Mouse (Mus musculus) intestine, embryonic 16.5 days (tissue): ENCODE data around the gene E030018B13Rik. TPM values are rescaled to one million over a fixed set of nuclear protein-coding genes. Genes with fewer than 3 reads are reported as not detected.

ENCODE experiments used
- ATAC-seq: fragments of 200-750 bp; cut with Nextera tagmentation; 2 replicates; pipeline ENCODE4 v1.8.0; 2017; ENCODE audit warnings: moderate TSS enrichment, moderate library complexity
- H3K27ac ChIP-seq: fragments of 300-500 bp; sonication (generic); 2 replicates; pipeline ENCODE4 v1.5.1; 2014; ENCODE audit warnings: mild to moderate bottlenecking, low read length
- H3K27me3 ChIP-seq: fragments of 300-500 bp; sonication (generic); replicated peaks from 2 replicates; pipeline ENCODE4 v1.6.1; 2014; ENCODE audit warnings: low read length, control low read depth, mixed read lengths; ENCODE audit not compliant: control insufficient read depth, insufficient read depth
- H3K36me3 ChIP-seq: fragments of 300-500 bp; sonication (generic); 2 replicates; pipeline ENCODE4 v1.6.1; 2014; ENCODE audit warnings: low read length, control low read depth; ENCODE audit not compliant: control insufficient read depth, insufficient read depth
- H3K4me1 ChIP-seq: fragments of 300-500 bp; sonication (generic); 2 replicates; pipeline ENCODE4 v1.6.1; 2014; ENCODE audit warnings: low read length, control low read depth, mixed read lengths; ENCODE audit not compliant: control insufficient read depth, insufficient read depth
- H3K4me2 ChIP-seq: fragments of 300-500 bp; sonication (generic); 2 replicates; pipeline ENCODE4 v1.6.1; 2014; ENCODE audit warnings: low read depth, low read length, control low read depth
- H3K4me3 ChIP-seq: fragments of 300-500 bp; sonication (generic); 2 replicates; pipeline ENCODE4 v1.5.1; 2014; ENCODE audit warnings: mild to moderate bottlenecking, low read length
- H3K9ac ChIP-seq: fragments of 300-500 bp; sonication (generic); 2 replicates; pipeline ENCODE4 v1.6.1; 2014; ENCODE audit warnings: low read depth, low read length
- H3K9me3 ChIP-seq: fragments of 300-500 bp; sonication (generic); 2 replicates; pipeline ENCODE4 v1.6.1; 2016; ENCODE audit warnings: low read length, control low read depth; ENCODE audit not compliant: control insufficient read depth
- WGBS: fragments of 180-500 bp; shearing (Covaris S2); extraction: QIAGEN DNeasy Blood & Tissue Kit; methylation state at CpG from one replicate; pipeline ENCODE4 v1.1.7; 2014; 5-methylcytosine and 5-hydroxymethylcytosine counted together
- polyA plus RNA-seq: library from polyadenylated mRNA; unstranded; fragments of >200 nt; fragmentation: Nextera tagmentation; extraction: Ambion mirVana; gene quantifications from 2 replicates; pipeline ENCODE4 v1.2.1, GENCODE M21; 2015

E030018B13Rik gene
- polyA plus RNA-seq, 1 experiment from 2014 or later = not detected

- Histone ChIP-seq H3K27me3 (no peaks in the 10 kb centered on the region), H3K9me3 (no peaks in the 10 kb centered on the region), H3K4me1 (peaks cover 23% of the 10 kb centered on the region), H3K36me3 (0 out of 2 replicates have a peak, but pooled peaks cover 3% of the 10 kb centered on the region), H3K9ac (no peak overlapping the region), H3K4me2 (no peak overlapping the region), H3K4me3 (no peak overlapping the region), H3K27ac (no peak overlapping the region)
- 81% methylated on average over 3 of the region's 3 CpGs for WGBS
- ATAC-seq = no peak
Measured at GRCm38 (mm10) chr7:63895223-63895622, 21.4 kb upstream of the E030018B13Rik start.

- H3K27ac ChIP-seq = peak overlapping the region; percentile 93
- peak overlapping the region; percentile 68 for H3K9ac ChIP-seq
- H3K4me3 ChIP-seq = peak overlapping the region; percentile 42
- H3K27me3 ChIP-seq = no peaks in the 10 kb centered on the region
- H3K9me3 ChIP-seq = no peaks in the 10 kb centered on the region
- no peaks in the 10 kb centered on the region for H3K36me3 ChIP-seq
- peaks cover 23% of the 10 kb centered on the region for H3K4me1 ChIP-seq
- H3K4me2 ChIP-seq = peak overlapping the region; percentile 70
- ATAC-seq = peak; percentile 17
- 19% methylated on average over 17 of the region's 17 CpGs for WGBS
Measured at GRCm38 (mm10) chr7:63896276-63896967, 20.2 kb upstream of the E030018B13Rik start.

GRCm38 (mm10) chr7:63896968-63897468, 19.6 kb upstream of the E030018B13Rik start:
- H3K36me3 ChIP-seq = no peaks in the 10 kb centered on the region
- H3K27me3 ChIP-seq = no peaks in the 10 kb centered on the region
- peak overlapping the region; percentile 93 for H3K27ac ChIP-seq
- no peaks in the 10 kb centered on the region for H3K9me3 ChIP-seq
- peak overlapping the region; percentile 42 for H3K4me3 ChIP-seq
- ATAC-seq = peak; percentile 97
- under 1% methylated on average over 22 of the region's 22 CpGs for WGBS
- peak overlapping the region; percentile 70 for H3K4me2 ChIP-seq
- peaks cover 23% of the 10 kb centered on the region for H3K4me1 ChIP-seq
- peak overlapping the region; percentile 68 for H3K9ac ChIP-seq

- peak overlapping the region; percentile 68 for H3K9ac ChIP-seq
- H3K27ac ChIP-seq = peak overlapping the region; percentile 93
- no peaks in the 10 kb centered on the region for H3K36me3 ChIP-seq
- peak overlapping the region; percentile 70 for H3K4me2 ChIP-seq
- peaks cover 24% of the 10 kb centered on the region for H3K4me1 ChIP-seq
- no peak for ATAC-seq
- H3K9me3 ChIP-seq = no peaks in the 10 kb centered on the region
- whole genome bisulfite sequencing = 35% methylated on average over 3 of the region's 3 CpGs
- H3K27me3 ChIP-seq = no peaks in the 10 kb centered on the region
- peak overlapping the region; percentile 42; the same call in 1 of the 2 replicates for H3K4me3 ChIP-seq
Measured at GRCm38 (mm10) chr7:63897655-63898054, 19.0 kb upstream of the E030018B13Rik start.

- Histone ChIP-seq H3K4me3 (no peak overlapping the region), H3K9me3 (no peaks in the 10 kb centered on the region), H3K9ac (no peak overlapping the region), H3K4me1 (peaks cover 30% of the 10 kb centered on the region), H3K27me3 (no peaks in the 10 kb centered on the region), H3K4me2 (no peak overlapping the region), H3K36me3 (no peaks in the 10 kb centered on the region), H3K27ac (no peak overlapping the region)
- no peak for ATAC-seq
- WGBS = 89% methylated on average over 6 of the region's 6 CpGs
Measured at GRCm38 (mm10) chr7:63898201-63898600, 18.5 kb upstream of the E030018B13Rik start.

GRCm38 (mm10) chr7:63899925-63900324, 16.7 kb upstream of the E030018B13Rik start:
- H3K4me3 ChIP-seq = no peak overlapping the region
- ATAC-seq = no peak
- H3K27me3 ChIP-seq = no peaks in the 10 kb centered on the region
- no peak overlapping the region for H3K4me2 ChIP-seq
- H3K9ac ChIP-seq = no peak overlapping the region
- peaks cover 38% of the 10 kb centered on the region for H3K4me1 ChIP-seq
- H3K9me3 ChIP-seq = no peaks in the 10 kb centered on the region
- 91% methylated on average over 8 of the region's 8 CpGs for WGBS
- no peaks in the 10 kb centered on the region for H3K36me3 ChIP-seq
- no peak overlapping the region for H3K27ac ChIP-seq

- H3K4me3 ChIP-seq = no peak overlapping the region
- H3K4me1 ChIP-seq = peaks cover 43% of the 10 kb centered on the region
- H3K4me2 ChIP-seq = no peak overlapping the region
- WGBS = 92% methylated on average over 2 of the region's 2 CpGs
- no peak for ATAC-seq
- no peak overlapping the region for H3K9ac ChIP-seq
- H3K36me3 ChIP-seq = no peaks in the 10 kb centered on the region
- no peak overlapping the region for H3K27ac ChIP-seq
- H3K27me3 ChIP-seq = no peaks in the 10 kb centered on the region
- H3K9me3 ChIP-seq = no peaks in the 10 kb centered on the region
Measured at GRCm38 (mm10) chr7:63900411-63900810, 16.2 kb upstream of the E030018B13Rik start.

- no peak overlapping the region for H3K4me2 ChIP-seq
- ATAC-seq = no peak
- no peaks in the 10 kb centered on the region for H3K9me3 ChIP-seq
Measured at GRCm38 (mm10) chr7:63901346-63901745, 15.3 kb upstream of the E030018B13Rik start.

GRCm38 (mm10) chr7:63901942-63902341, 14.7 kb upstream of the E030018B13Rik start:
- H3K9ac ChIP-seq = no peak overlapping the region
- no peaks in the 10 kb centered on the region for H3K27me3 ChIP-seq
- H3K4me2 ChIP-seq = no peak overlapping the region
- H3K9me3 ChIP-seq = no peaks in the 10 kb centered on the region
- peaks cover 38% of the 10 kb centered on the region for H3K4me1 ChIP-seq
- no peak overlapping the region for H3K4me3 ChIP-seq
- no peak for ATAC-seq
- WGBS = 78% methylated on average over 3 of the region's 3 CpGs
- H3K27ac ChIP-seq = no peak overlapping the region
- H3K36me3 ChIP-seq = no peaks in the 10 kb centered on the region

More at GRCm38 (mm10) chr7:63901346-63901745, 15.3 kb upstream of the E030018B13Rik start:
- no peaks in the 10 kb centered on the region for H3K27me3 ChIP-seq
- H3K4me1 ChIP-seq = peaks cover 42% of the 10 kb centered on the region
- no peak overlapping the region for H3K27ac ChIP-seq
- 72% methylated on average over 11 of the region's 11 CpGs for WGBS
- no peaks in the 10 kb centered on the region for H3K36me3 ChIP-seq
- no peak overlapping the region for H3K4me3 ChIP-seq
- H3K9ac ChIP-seq = no peak overlapping the region
